Mouse (Mus musculus) midbrain, postnatal 0 days (tissue): Measurements from ENCODE around the gene 1110032F04Rik. TPM values are rescaled to one million over a fixed set of nuclear protein-coding genes. Genes with fewer than 3 reads are reported as not detected.

Source experiments
- ATAC-seq: fragments of 200-750 bp; cut with Nextera tagmentation; 2 replicates; pipeline ENCODE4 v1.8.0; 2017; ENCODE audit warnings: moderate number of reproducible peaks, mild to moderate bottlenecking, moderate TSS enrichment, moderate library complexity; ENCODE audit not compliant: low FRiP score
- DNase-seq: peaks from one replicate; pipeline ENCODE4 v3.0.0-alpha.2; 2015; ENCODE audit warnings: low spot score
- H3K27ac ChIP-seq: fragments of 300-500 bp; sonication (generic); 2 replicates; pipeline ENCODE4 v1.5.1; 2014; ENCODE audit warnings: low read depth, mild to moderate bottlenecking, low read length, mixed read lengths
- H3K27me3 ChIP-seq: fragments of 300-500 bp; sonication (generic); 2 replicates; pipeline ENCODE4 v1.6.1; 2014; ENCODE audit warnings: low read length, control low read depth, mixed read lengths; ENCODE audit not compliant: insufficient read depth
- H3K36me3 ChIP-seq: fragments of 300-500 bp; sonication (generic); 2 replicates; pipeline ENCODE4 v1.6.1; 2014; ENCODE audit warnings: low read length, control low read depth, mixed read lengths; ENCODE audit not compliant: insufficient read depth
- H3K4me1 ChIP-seq: fragments of 300-500 bp; sonication (generic); 2 replicates; pipeline ENCODE4 v1.6.1; 2014; ENCODE audit warnings: mild to moderate bottlenecking, control low read depth, antibody characterized with exemption, low read length, mixed read lengths; ENCODE audit not compliant: insufficient read depth
- H3K4me2 ChIP-seq: fragments of 300-500 bp; sonication (generic); 2 replicates; pipeline ENCODE4 v1.6.1; 2014; ENCODE audit warnings: low read depth, mild to moderate bottlenecking, low read length, mixed read lengths; ENCODE audit not compliant: poor library complexity, severe bottlenecking
- H3K4me3 ChIP-seq: fragments of 300-500 bp; sonication (generic); 2 replicates; pipeline ENCODE4 v1.5.1; 2014; ENCODE audit warnings: low read depth, mild to moderate bottlenecking, low read length, moderate library complexity
- H3K9ac ChIP-seq: fragments of 300-500 bp; sonication (generic); replicated peaks from 2 replicates; pipeline ENCODE4 v1.6.1; 2014; ENCODE audit warnings: mild to moderate bottlenecking, low read length, moderate library complexity, mixed read lengths; ENCODE audit not compliant: poor library complexity, severe bottlenecking
- H3K9me3 ChIP-seq: fragments of 300-500 bp; sonication (generic); 2 replicates; pipeline ENCODE4 v1.6.1; 2016; ENCODE audit warnings: low read length, control low read depth
- CTCF ChIP-seq: IDR thresholded peaks from 2 replicates; pipeline ENCODE4 v1.5.1; 2016; ENCODE audit warnings: antibody characterized with exemption, mild to moderate bottlenecking
- WGBS: fragments of 180-500 bp; shearing (Covaris S2); extraction: QIAGEN DNeasy Blood & Tissue Kit; methylation state at CpG from one replicate; pipeline ENCODE4 v1.1.7; 2014; 5-methylcytosine and 5-hydroxymethylcytosine counted together
- polyA plus RNA-seq: library from polyadenylated mRNA; unstranded; fragments of >200 nt; fragmentation: Nextera tagmentation; extraction: Ambion mirVana; gene quantifications from 2 replicates; pipeline ENCODE4 v1.2.1, GENCODE M21; 2015
- total RNA-seq: library from RNA; depleted of rRNA; stranded (reverse); fragments of >200 nt; gene quantifications from 2 replicates; pipeline ENCODE4 v1.2.3, GENCODE M21; 2014

Gene 1110032F04Rik
- total and polyA plus RNA-seq, 2 experiments from 2014 or later: 3.1 to 24.3 TPM

DNA sequence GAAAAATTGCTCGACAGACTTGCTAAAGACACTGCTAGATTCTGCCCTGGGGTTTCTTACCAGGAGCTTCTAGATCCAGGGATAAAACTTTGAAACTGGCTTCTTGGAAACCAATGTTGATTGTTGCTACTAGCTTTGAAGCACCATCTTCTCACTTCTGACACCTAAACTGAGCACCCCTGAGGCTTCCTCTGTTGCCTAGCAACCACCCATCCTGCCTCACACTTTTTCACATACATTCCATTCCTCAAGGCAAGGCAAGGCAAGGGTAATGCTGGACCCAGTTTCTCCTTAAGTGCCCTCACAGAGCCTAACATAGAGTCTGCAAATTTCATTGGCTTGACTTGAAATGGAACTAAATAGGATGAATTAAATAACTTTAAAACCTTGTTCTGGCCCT lies 17.0 kb upstream of the 1110032F04Rik start:
- Histone ChIP-seq H3K9ac (no peak overlapping the region), H3K36me3 (no peaks in the 10 kb centered on the region), H3K27me3 (no peaks in the 10 kb centered on the region), H3K4me1 (no peaks in the 10 kb centered on the region), H3K27ac (no peak overlapping the region), H3K9me3 (no peaks in the 10 kb centered on the region), H3K4me2 (no peak overlapping the region), H3K4me3 (no peak overlapping the region)
- DNase-seq (no peak), ATAC-seq (no peak)
- no peak for TF ChIP-seq CTCF
- WGBS: 78% methylated on average over 1 of the region's 1 CpGs

GRCm38 (mm10) chr3:68869691-68870567 lies 543 bp downstream of the 1110032F04Rik start:
- H3K4me2 ChIP-seq: peak overlapping the region; percentile 94
- peak; percentile 65 for TF ChIP-seq CTCF
- H3K4me3 ChIP-seq: peak overlapping the region; percentile 61
- no peaks in the 10 kb centered on the region for H3K9me3 ChIP-seq
- H3K27ac ChIP-seq: peak overlapping the region; percentile 47; the same call in 1 of the 2 replicates
- H3K27me3 ChIP-seq: no peaks in the 10 kb centered on the region
- peak; percentile 85 for ATAC-seq
- peak overlapping the region; percentile 74 for H3K9ac ChIP-seq
- WGBS: under 1% methylated on average over 83 of the region's 96 CpGs
- peak; percentile 53 for DNase-seq
- 0 out of 2 replicates have a peak, but pooled peaks cover 3% of the 10 kb centered on the region for H3K4me1 ChIP-seq
- no peaks in the 10 kb centered on the region for H3K36me3 ChIP-seq

DNA sequence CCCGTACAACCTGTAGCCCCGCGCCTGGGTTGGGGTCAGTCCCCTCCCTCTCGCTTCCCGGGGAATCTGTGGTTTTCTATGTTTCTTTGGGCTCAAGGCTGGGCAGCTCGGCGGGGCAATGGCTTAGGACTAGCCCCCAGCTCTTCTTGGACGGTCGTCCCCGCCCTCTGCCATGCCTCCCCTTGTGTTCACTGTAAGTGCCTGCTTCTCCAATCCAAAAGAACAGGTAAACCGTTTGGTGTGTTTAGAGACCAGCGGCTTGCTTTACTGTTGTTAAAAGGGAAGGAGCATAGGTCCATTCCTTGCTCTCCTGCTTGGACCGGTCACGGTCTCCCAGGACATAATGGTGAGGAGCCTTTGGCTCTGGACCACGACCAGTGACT lies 1.2 kb downstream of the 1110032F04Rik start:
- H3K4me3 ChIP-seq: peak overlapping the region; percentile 61
- H3K27me3 ChIP-seq: no peaks in the 10 kb centered on the region
- TF ChIP-seq CTCF: no peak
- 0 out of 2 replicates have a peak, but pooled peaks cover 3% of the 10 kb centered on the region for H3K4me1 ChIP-seq
- peak overlapping the region; percentile 94 for H3K4me2 ChIP-seq
- H3K36me3 ChIP-seq: no peaks in the 10 kb centered on the region
- no peaks in the 10 kb centered on the region for H3K9me3 ChIP-seq
- DNase-seq (no peak), ATAC-seq (0 out of 2 replicates have a peak, but pooled peaks have one; percentile 14)
- WGBS: 6% methylated on average over 15 of the region's 15 CpGs
- H3K9ac ChIP-seq: peak overlapping the region; percentile 74
- H3K27ac ChIP-seq: no peak overlapping the region

DNA sequence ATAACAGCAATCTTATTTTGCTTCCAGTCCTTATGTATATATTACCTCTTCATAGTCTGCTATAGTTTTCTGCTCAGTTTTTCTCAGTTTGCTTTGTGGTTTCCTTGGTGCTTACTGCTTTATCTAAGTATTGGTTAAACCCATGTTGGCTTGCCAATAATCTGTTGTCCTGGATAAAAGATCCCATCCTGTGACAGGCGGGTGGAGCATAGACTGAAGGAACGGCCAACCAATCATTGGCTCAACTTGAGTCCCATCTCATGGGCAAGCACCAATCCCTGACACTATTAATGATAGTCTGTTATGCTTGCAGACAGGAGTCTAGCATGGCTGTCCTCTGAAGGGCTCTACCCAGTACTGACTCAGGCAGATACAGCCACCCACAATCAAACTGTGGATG lies 4.7 kb downstream of the 1110032F04Rik start:
- 92% methylated on average over 2 of the region's 2 CpGs for WGBS
- ATAC-seq (no peak), DNase-seq (no peak)
- H3K4me2 ChIP-seq: no peak overlapping the region
- H3K4me1 ChIP-seq: 0 out of 2 replicates have a peak, but pooled peaks cover 3% of the 10 kb centered on the region
- no peak overlapping the region for H3K27ac ChIP-seq
- H3K36me3 ChIP-seq: no peaks in the 10 kb centered on the region
- no peak for TF ChIP-seq CTCF
- no peak overlapping the region for H3K9ac ChIP-seq
- no peak overlapping the region for H3K4me3 ChIP-seq
- no peaks in the 10 kb centered on the region for H3K9me3 ChIP-seq
- no peaks in the 10 kb centered on the region for H3K27me3 ChIP-seq

DNA sequence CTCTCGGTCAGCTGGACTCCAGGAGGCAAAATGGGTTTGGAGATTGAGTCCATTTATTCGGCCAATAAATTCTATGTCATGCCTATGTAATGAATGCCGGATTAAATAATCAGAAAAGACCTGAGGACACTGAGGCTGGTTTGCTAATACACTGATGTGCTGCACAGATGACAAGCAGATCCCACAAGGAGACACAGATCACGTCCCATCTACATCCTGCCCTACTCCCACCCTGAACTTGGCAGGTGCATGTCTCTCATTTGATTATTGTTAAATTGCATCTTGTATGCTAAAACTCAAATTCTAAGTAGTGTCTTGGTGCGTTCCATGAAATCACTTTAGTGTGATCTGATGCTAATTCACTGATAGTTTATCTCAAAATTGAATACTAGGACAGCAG lies 17.5 kb downstream of the 1110032F04Rik start:
- Histone ChIP-seq H3K4me3 (no peak overlapping the region), H3K27ac (no peak overlapping the region), H3K9ac (no peak overlapping the region), H3K36me3 (no peaks in the 10 kb centered on the region), H3K4me1 (no peaks in the 10 kb centered on the region), H3K9me3 (no peaks in the 10 kb centered on the region), H3K27me3 (no peaks in the 10 kb centered on the region), H3K4me2 (no peak overlapping the region)
- no peak for TF ChIP-seq CTCF
- WGBS: 82% methylated on average over 5 of the region's 5 CpGs
- DNase-seq (no peak), ATAC-seq (no peak)

DNA sequence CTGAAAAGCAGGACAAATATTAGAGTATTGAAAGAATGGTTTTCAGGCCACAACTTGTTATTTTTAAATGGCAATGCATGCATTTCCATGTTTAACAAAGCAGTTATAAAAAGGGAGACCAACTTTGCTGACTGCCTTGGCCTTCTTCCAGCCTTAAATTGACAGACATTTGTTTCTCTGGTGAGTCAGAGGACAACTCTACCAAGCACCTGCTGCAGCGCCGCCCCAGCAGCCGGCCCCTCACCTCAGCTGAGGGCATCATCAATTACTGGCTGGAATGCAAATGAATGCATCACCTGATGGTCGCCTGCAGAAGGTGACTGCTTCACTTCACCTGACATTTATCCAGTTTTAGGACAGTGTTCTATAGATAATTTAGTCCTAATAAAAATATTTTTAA lies 26.0 kb downstream of the 1110032F04Rik start:
- H3K9me3 ChIP-seq: no peaks in the 10 kb centered on the region
- WGBS: 84% methylated on average over 4 of the region's 4 CpGs
- no peaks in the 10 kb centered on the region for H3K4me1 ChIP-seq
- no peak overlapping the region for H3K4me2 ChIP-seq
- H3K4me3 ChIP-seq: no peak overlapping the region
- no peak overlapping the region for H3K9ac ChIP-seq
- ATAC-seq: no peak
- H3K27ac ChIP-seq: no peak overlapping the region
- H3K36me3 ChIP-seq: no peaks in the 10 kb centered on the region
- no peak for TF ChIP-seq CTCF
- no peak for DNase-seq
- H3K27me3 ChIP-seq: no peaks in the 10 kb centered on the region
